Mouse (Mus musculus) liver, adult 2 months (tissue): ENCODE measurements around the gene Zfp663. TPM values are rescaled to one million over a fixed set of nuclear protein-coding genes. Genes with fewer than 3 reads are reported as not detected.

ENCODE experiments used
- DNase-seq: peaks from one replicate; pipeline ENCODE4 v3.0.0-alpha.2; 2011; ENCODE audit warnings: low read depth, low spot score; ENCODE audit errors: extremely low read depth
- H3K27ac ChIP-seq: fragments of 200-500 bp; replicated peaks from 2 replicates; pipeline ENCODE4 v1.5.1; 2012; ENCODE audit warnings: low read depth, mild to moderate bottlenecking, control low read depth, inconsistent platforms, low read length; ENCODE audit not compliant: insufficient read depth
- H3K27me3 ChIP-seq: fragments of 200-500 bp; 2 replicates; pipeline ENCODE4 v1.6.1; 2012; ENCODE audit warnings: mild to moderate bottlenecking, moderate library complexity, low read length, inconsistent platforms; ENCODE audit not compliant: control insufficient read depth, insufficient read depth
- H3K36me3 ChIP-seq: fragments of 200-500 bp; 2 replicates; pipeline ENCODE4 v1.6.1; 2012; ENCODE audit warnings: low read length, inconsistent platforms; ENCODE audit not compliant: control insufficient read depth, insufficient read depth
- H3K4me1 ChIP-seq: fragments of 200-500 bp; 2 replicates; pipeline ENCODE4 v1.6.1; 2011; ENCODE audit warnings: low read length; ENCODE audit not compliant: control insufficient read depth, insufficient read depth
- H3K4me3 ChIP-seq: fragments of 200-500 bp; 2 replicates; pipeline ENCODE4 v1.5.1; 2011; ENCODE audit warnings: low read depth, mild to moderate bottlenecking, control low read depth, low read length, moderate library complexity; ENCODE audit not compliant: insufficient read depth
- H3K79me2 ChIP-seq: fragments of 200-500 bp; 2 replicates; pipeline ENCODE4 v1.6.1; 2012; ENCODE audit warnings: inconsistent platforms, mild to moderate bottlenecking, low read length, moderate library complexity; ENCODE audit not compliant: control insufficient read depth, insufficient read depth
- H3K9ac ChIP-seq: fragments of 200-500 bp; 2 replicates; pipeline ENCODE4 v1.6.1; 2012; ENCODE audit warnings: low read depth, mild to moderate bottlenecking, control low read depth, inconsistent platforms, low read length
- CTCF ChIP-seq: fragments of 200-500 bp; IDR thresholded peaks from 2 replicates; pipeline ENCODE4 v1.5.1; 2011; ENCODE audit warnings: low read depth, low read length, control low read depth
- POLR2A ChIP-seq: fragments of 200-500 bp; IDR thresholded peaks from 2 replicates; pipeline ENCODE4 v1.6.1; 2011; ENCODE audit warnings: low read length, control low read depth; ENCODE audit not compliant: insufficient read depth; ENCODE audit errors: extremely low read depth
- WGBS: fragments of 180-500 bp; shearing (Covaris S2); methylation state at CpG from one replicate; pipeline ENCODE4 v1.1.7; 2018; 5-methylcytosine and 5-hydroxymethylcytosine counted together
- polyA plus RNA-seq: library from polyadenylated mRNA; depleted of rRNA; stranded (reverse); fragments of >200 nt; gene quantifications from 2 replicates; pipeline ENCODE4 v1.2.3, GENCODE M21; 2012
- total RNA-seq: library from RNA; depleted of rRNA; stranded (reverse); fragments of >200 nt; gene quantifications from 2 replicates; pipeline ENCODE4 v1.2.3, GENCODE M21; 2014

Zfp663 gene
- total and polyA plus RNA-seq, 2 experiments, result not detected

- no peak for DNase-seq
- H3K79me2 ChIP-seq, result no peaks in the 10 kb centered on the region
- TF ChIP-seq POLR2A (no peak), CTCF (no peak)
- peaks cover 2% of the 10 kb centered on the region; the same call in 1 of the 2 replicates for H3K4me1 ChIP-seq
- no peak overlapping the region for H3K4me3 ChIP-seq
- H3K36me3 ChIP-seq, result no peaks in the 10 kb centered on the region
- H3K27me3 ChIP-seq, result 0 out of 2 replicates have a peak, but pooled peaks cover 3% of the 10 kb centered on the region
- no peak overlapping the region for H3K9ac ChIP-seq
- H3K27ac ChIP-seq, result no peak overlapping the region
- 8% methylated on average over 13 of the region's 13 CpGs for WGBS
Observed at GRCm38 (mm10) chr2:165367868-165368439, 575 bp downstream of the Zfp663 start.

GRCm38 (mm10) chr2:165367047-165367520 is 1.4 kb downstream of the Zfp663 start:
- H3K27ac ChIP-seq, result no peak overlapping the region
- peak; percentile 54 for DNase-seq
- H3K27me3 ChIP-seq, result 0 out of 2 replicates have a peak, but pooled peaks cover 3% of the 10 kb centered on the region
- no peaks in the 10 kb centered on the region for H3K36me3 ChIP-seq
- H3K79me2 ChIP-seq, result no peaks in the 10 kb centered on the region
- H3K4me1 ChIP-seq, result peaks cover 2% of the 10 kb centered on the region; the same call in 1 of the 2 replicates
- 1% methylated on average over 5 of the region's 8 CpGs for WGBS
- no peak overlapping the region for H3K4me3 ChIP-seq
- TF ChIP-seq CTCF (no peak), POLR2A (no peak)
- H3K9ac ChIP-seq, result no peak overlapping the region

DNA sequence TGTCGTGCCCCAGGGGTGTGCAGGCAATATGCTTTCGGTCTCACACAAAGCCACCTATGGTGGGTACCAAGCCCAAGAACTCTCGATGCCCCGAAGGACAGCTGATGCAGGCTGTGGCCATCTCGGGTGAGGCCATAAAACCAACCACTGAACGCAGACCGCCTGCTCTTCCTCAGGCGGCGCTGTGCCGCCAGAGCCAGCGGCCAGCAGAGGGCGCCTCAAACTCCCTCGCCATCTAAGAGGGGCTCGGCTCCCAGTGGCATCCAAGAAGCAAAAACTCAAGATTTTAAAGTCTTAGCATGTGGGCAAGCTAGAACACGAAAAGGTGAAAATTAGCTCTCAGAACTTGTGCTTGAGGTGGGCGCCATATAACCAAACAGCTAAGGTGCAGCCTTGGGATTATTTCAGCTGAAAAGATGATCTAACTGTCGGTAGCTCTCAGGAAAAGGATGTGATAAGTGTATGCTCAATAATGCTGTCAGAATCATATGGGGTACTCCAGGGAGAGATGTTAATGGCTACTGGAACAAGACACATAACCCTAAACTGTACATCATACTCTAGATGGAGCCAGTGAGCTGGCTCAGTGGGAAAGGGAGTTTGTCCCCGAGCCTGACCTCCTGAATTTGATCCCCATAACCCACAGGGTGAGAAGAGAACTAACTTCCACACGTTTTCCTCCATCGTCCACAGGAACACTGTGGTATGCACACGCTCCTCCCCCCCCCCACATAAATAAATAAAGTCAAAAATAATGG is 4.0 kb downstream of the Zfp663 start:
- 13% methylated on average over 21 of the region's 21 CpGs for WGBS
- Histone ChIP-seq H3K36me3 (no peaks in the 10 kb centered on the region), H3K27ac (no peak overlapping the region), H3K4me3 (no peak overlapping the region), H3K27me3 (0 out of 2 replicates have a peak, but pooled peaks cover 3% of the 10 kb centered on the region), H3K4me1 (peaks cover 2% of the 10 kb centered on the region; the same call in 1 of the 2 replicates), H3K9ac (no peak overlapping the region; the same call in 1 of the 2 replicates), H3K79me2 (no peaks in the 10 kb centered on the region)
- TF ChIP-seq CTCF (peak; percentile 85), POLR2A (no peak)
- peak; percentile 5 for DNase-seq

GRCm38 (mm10) chr2:165363282-165363681 is 5.2 kb downstream of the Zfp663 start:
- WGBS, result 94% methylated on average over 6 of the region's 6 CpGs
- Histone ChIP-seq H3K27me3 (no peaks in the 10 kb centered on the region), H3K36me3 (no peaks in the 10 kb centered on the region), H3K9ac (no peak overlapping the region), H3K79me2 (no peaks in the 10 kb centered on the region), H3K27ac (no peak overlapping the region), H3K4me3 (no peak overlapping the region), H3K4me1 (peaks cover 2% of the 10 kb centered on the region; the same call in 1 of the 2 replicates)
- TF ChIP-seq POLR2A (no peak), CTCF (peak; percentile 3; the same call in 1 of the 2 replicates)
- DNase-seq, result no peak

- Histone ChIP-seq H3K9ac (no peak overlapping the region), H3K27me3 (no peaks in the 10 kb centered on the region), H3K27ac (no peak overlapping the region), H3K79me2 (no peaks in the 10 kb centered on the region), H3K36me3 (no peaks in the 10 kb centered on the region), H3K4me3 (no peak overlapping the region), H3K4me1 (no peaks in the 10 kb centered on the region)
- TF ChIP-seq POLR2A (no peak), CTCF (peak; percentile 76)
- 3% methylated on average over 1 of the region's 1 CpGs for WGBS
- peak; percentile 46 for DNase-seq
Observed at GRCm38 (mm10) chr2:165360861-165361260, 7.7 kb downstream of the Zfp663 start.
